Mouse (Mus musculus) neural tube, postnatal 0 days (tissue): ENCODE results near the gene Gm13275. TPM values are rescaled to one million over a fixed set of nuclear protein-coding genes. Genes with fewer than 3 reads are reported as not detected.

ENCODE experiments used
- polyA plus RNA-seq: library from polyadenylated mRNA; unstranded; fragments of >200 nt; fragmentation: Nextera tagmentation; extraction: Ambion mirVana; gene quantifications from 2 replicates; pipeline ENCODE4 v1.2.1, GENCODE M21; 2015

Gm13275 gene
- polyA plus RNA-seq, 1 experiment from 2014 or later: not detected

Other genes starting within 250 kb of the Gm13275 start
- gene Ifna15, start 236.2 kb upstream of the Gm13275 start, polyA plus RNA-seq: not detected in 2 replicates
- not detected in 2 replicates for gene Ifna14, start 222.7 kb upstream of the Gm13275 start, polyA plus RNA-seq
- not detected in 2 replicates for gene Ifna9, start 202.1 kb upstream of the Gm13275 start, polyA plus RNA-seq
- gene Ifna12, start 191.1 kb upstream of the Gm13275 start, polyA plus RNA-seq: not detected in 2 replicates
- not detected in 2 replicates for gene C87499, start 160.1 kb upstream of the Gm13275 start, polyA plus RNA-seq
- not detected in 2 replicates for gene Ifna13, start 150.0 kb upstream of the Gm13275 start, polyA plus RNA-seq
- gene Ifna16, start 117.6 kb upstream of the Gm13275 start, polyA plus RNA-seq: not detected in 2 replicates
- gene Ifna2, start 110.6 kb upstream of the Gm13275 start, polyA plus RNA-seq: not detected in 2 replicates
- not detected in 2 replicates for gene Ifnab, start 103.1 kb upstream of the Gm13275 start, polyA plus RNA-seq
- gene Gm26566, start 72.7 kb upstream of the Gm13275 start, polyA plus RNA-seq: 0.15 and 1.1 TPM in 2 replicates
- 68.0 and 72.4 TPM in 2 replicates for gene Klhl9, start 72.0 kb upstream of the Gm13275 start, polyA plus RNA-seq
- gene Gm13271, start 39.6 kb upstream of the Gm13275 start, polyA plus RNA-seq: not detected in 2 replicates
- not detected in 2 replicates for gene Gm13283, start 34.4 kb upstream of the Gm13275 start, polyA plus RNA-seq
- 0.23 TPM in 1 of 2 replicates, not detected in the other for gene Gm13290, start 20.7 kb upstream of the Gm13275 start, polyA plus RNA-seq
- gene Gm13289, start 17.6 kb upstream of the Gm13275 start, polyA plus RNA-seq: not detected in 2 replicates
- gene Gm13272, start 14.6 kb upstream of the Gm13275 start, polyA plus RNA-seq: not detected in 2 replicates
- not detected in 2 replicates for gene Ifnz, start 12.4 kb upstream of the Gm13275 start, polyA plus RNA-seq
- not detected in 2 replicates for gene Gm13276, start 8.8 kb upstream of the Gm13275 start, polyA plus RNA-seq
- not detected in 2 replicates for gene Gm13277, start 5.9 kb upstream of the Gm13275 start, polyA plus RNA-seq
- gene Gm13278, start 2.9 kb upstream of the Gm13275 start, polyA plus RNA-seq: not detected in 2 replicates
- gene Gm13279, start 2.9 kb downstream of the Gm13275 start, polyA plus RNA-seq: not detected in 2 replicates
- 0.22 and 0.46 TPM in 2 replicates for gene Gm13285, start 5.2 kb downstream of the Gm13275 start, polyA plus RNA-seq
- gene Gm13287, start 8.8 kb downstream of the Gm13275 start, polyA plus RNA-seq: not detected in 2 replicates
- gene Gm13288, start 11.0 kb downstream of the Gm13275 start, polyA plus RNA-seq: not detected in 2 replicates
- gene Ifna7, start 21.7 kb downstream of the Gm13275 start, polyA plus RNA-seq: not detected in 2 replicates
- not detected in 2 replicates for gene Ifna11, start 25.5 kb downstream of the Gm13275 start, polyA plus RNA-seq
- gene Ifna6, start 32.9 kb downstream of the Gm13275 start, polyA plus RNA-seq: not detected in 2 replicates
- gene Ifna5, start 41.0 kb downstream of the Gm13275 start, polyA plus RNA-seq: not detected in 2 replicates
- not detected in 2 replicates for gene Ifna4, start 47.4 kb downstream of the Gm13275 start, polyA plus RNA-seq
- gene Ifna1, start 55.6 kb downstream of the Gm13275 start, polyA plus RNA-seq: not detected in 2 replicates
- not detected in 2 replicates for gene Ifne, start 85.7 kb downstream of the Gm13275 start, polyA plus RNA-seq